Mouse (Mus musculus): ENCODE results near the gene Grm4. TPM values are rescaled to one million over a fixed set of nuclear protein-coding genes. Genes with fewer than 3 reads are reported as not detected.
A peak's percentile ranks its signal among the peaks of the same experiment; 100 is the strongest.

Grm4 gene
- polyA plus RNA-seq, 1 experiment = 21.6 TPM

- H3K4me3 ChIP-seq (ENCODE audit: insufficient read depth, low read length) = no peak overlapping the region
- H3K27ac ChIP-seq (ENCODE audit: insufficient read depth, low read length) = no peak overlapping the region
- H3K4me1 ChIP-seq (ENCODE audit: control insufficient read depth, insufficient read depth, low read length) = no peaks in the 10 kb centered on the region
- TF ChIP-seq CTCF (IDR thresholded peaks at IDR 0.05; ENCODE audit: extremely low read depth, insufficient read depth, low read length) (peak; percentile 99), POLR2A (IDR thresholded peaks at IDR 0.05; ENCODE audit: extremely low read depth, insufficient read depth, low read length) (no peak)
Measured at GRCm38 (mm10) chr17:27534718-27535117, 13.5 kb upstream of the Grm4 start.

GRCm38 (mm10) chr17:27533354-27533753 is 12.2 kb upstream of the Grm4 start:
- Histone ChIP-seq H3K4me1 (ENCODE audit: control insufficient read depth, insufficient read depth, low read length) (no peaks in the 10 kb centered on the region), H3K27ac (ENCODE audit: insufficient read depth, low read length) (no peak overlapping the region), H3K4me3 (ENCODE audit: insufficient read depth, low read length) (no peak overlapping the region)
- no peak for TF ChIP-seq CTCF (IDR thresholded peaks at IDR 0.05; ENCODE audit: extremely low read depth, insufficient read depth, low read length)
- TF ChIP-seq POLR2A (IDR thresholded peaks at IDR 0.05; ENCODE audit: extremely low read depth, insufficient read depth, low read length) = no peak

GRCm38 (mm10) chr17:27532095-27532494 is 10.9 kb upstream of the Grm4 start:
- Histone ChIP-seq H3K27ac (ENCODE audit: insufficient read depth, low read length) (no peak overlapping the region), H3K4me3 (ENCODE audit: insufficient read depth, low read length) (no peak overlapping the region), H3K4me1 (ENCODE audit: control insufficient read depth, insufficient read depth, low read length) (no peaks in the 10 kb centered on the region)
- TF ChIP-seq CTCF (IDR thresholded peaks at IDR 0.05; ENCODE audit: extremely low read depth, insufficient read depth, low read length) (no peak), POLR2A (IDR thresholded peaks at IDR 0.05; ENCODE audit: extremely low read depth, insufficient read depth, low read length) (no peak)

- no peaks in the 10 kb centered on the region for H3K4me1 ChIP-seq (ENCODE audit: control insufficient read depth, insufficient read depth, low read length)
- no peak overlapping the region for H3K4me3 ChIP-seq (ENCODE audit: insufficient read depth, low read length)
- TF ChIP-seq POLR2A (IDR thresholded peaks at IDR 0.05; ENCODE audit: extremely low read depth, insufficient read depth, low read length) = no peak
- no peak for TF ChIP-seq CTCF (IDR thresholded peaks at IDR 0.05; ENCODE audit: extremely low read depth, insufficient read depth, low read length)
- no peak overlapping the region for H3K27ac ChIP-seq (ENCODE audit: insufficient read depth, low read length)
Measured at GRCm38 (mm10) chr17:27528767-27529166, 7.6 kb upstream of the Grm4 start.

GRCm38 (mm10) chr17:27528030-27528429 is 6.8 kb upstream of the Grm4 start:
- H3K4me3 ChIP-seq (ENCODE audit: insufficient read depth, low read length) = no peak overlapping the region
- H3K27ac ChIP-seq (ENCODE audit: insufficient read depth, low read length) = no peak overlapping the region

GRCm38 (mm10) chr17:27527188-27527587 is 6.0 kb upstream of the Grm4 start:
- no peaks in the 10 kb centered on the region for H3K4me1 ChIP-seq (ENCODE audit: control insufficient read depth, insufficient read depth, low read length)
- TF ChIP-seq CTCF (IDR thresholded peaks at IDR 0.05; ENCODE audit: extremely low read depth, insufficient read depth, low read length) = no peak
- no peak for TF ChIP-seq POLR2A (IDR thresholded peaks at IDR 0.05; ENCODE audit: extremely low read depth, insufficient read depth, low read length)
- H3K27ac ChIP-seq (ENCODE audit: insufficient read depth, low read length) = no peak overlapping the region
- H3K4me3 ChIP-seq (ENCODE audit: insufficient read depth, low read length) = no peak overlapping the region

More at GRCm38 (mm10) chr17:27528030-27528429, 6.8 kb upstream of the Grm4 start:
- no peak for TF ChIP-seq POLR2A (IDR thresholded peaks at IDR 0.05; ENCODE audit: extremely low read depth, insufficient read depth, low read length)
- no peaks in the 10 kb centered on the region for H3K4me1 ChIP-seq (ENCODE audit: control insufficient read depth, insufficient read depth, low read length)

GRCm38 (mm10) chr17:27523121-27523520 is 1.9 kb upstream of the Grm4 start:
- no peaks in the 10 kb centered on the region for H3K4me1 ChIP-seq (ENCODE audit: control insufficient read depth, insufficient read depth, low read length)
- H3K4me3 ChIP-seq (ENCODE audit: insufficient read depth, low read length) = no peak overlapping the region
- H3K27ac ChIP-seq (ENCODE audit: insufficient read depth, low read length) = no peak overlapping the region
- TF ChIP-seq CTCF (IDR thresholded peaks at IDR 0.05; ENCODE audit: extremely low read depth, insufficient read depth, low read length) (no peak), POLR2A (IDR thresholded peaks at IDR 0.05; ENCODE audit: extremely low read depth, insufficient read depth, low read length) (no peak)

- no peak overlapping the region for H3K27ac ChIP-seq (ENCODE audit: insufficient read depth, low read length)
- no peak overlapping the region for H3K4me3 ChIP-seq (ENCODE audit: insufficient read depth, low read length)
- TF ChIP-seq POLR2A (IDR thresholded peaks at IDR 0.05; ENCODE audit: extremely low read depth, insufficient read depth, low read length) (no peak), CTCF (IDR thresholded peaks at IDR 0.05; ENCODE audit: extremely low read depth, insufficient read depth, low read length) (peak; percentile 75)
- no peaks in the 10 kb centered on the region for H3K4me1 ChIP-seq (ENCODE audit: control insufficient read depth, insufficient read depth, low read length)
Measured at GRCm38 (mm10) chr17:27520557-27520956, 646 bp downstream of the Grm4 start.

GRCm38 (mm10) chr17:27518700-27519595 is 2.3 kb downstream of the Grm4 start:
- no peak overlapping the region for H3K4me3 ChIP-seq (ENCODE audit: insufficient read depth, low read length)
- no peak for TF ChIP-seq CTCF (IDR thresholded peaks at IDR 0.05; ENCODE audit: extremely low read depth, insufficient read depth, low read length)
- no peak for TF ChIP-seq POLR2A (IDR thresholded peaks at IDR 0.05; ENCODE audit: extremely low read depth, insufficient read depth, low read length)
- no peaks in the 10 kb centered on the region for H3K4me1 ChIP-seq (ENCODE audit: control insufficient read depth, insufficient read depth, low read length)
- no peak overlapping the region for H3K27ac ChIP-seq (ENCODE audit: insufficient read depth, low read length)

- Histone ChIP-seq H3K4me3 (ENCODE audit: insufficient read depth, low read length) (no peak overlapping the region), H3K4me1 (ENCODE audit: control insufficient read depth, insufficient read depth, low read length) (no peaks in the 10 kb centered on the region), H3K27ac (ENCODE audit: insufficient read depth, low read length) (no peak overlapping the region)
- TF ChIP-seq POLR2A (IDR thresholded peaks at IDR 0.05; ENCODE audit: extremely low read depth, insufficient read depth, low read length) (no peak), CTCF (IDR thresholded peaks at IDR 0.05; ENCODE audit: extremely low read depth, insufficient read depth, low read length) (no peak)
Measured at GRCm38 (mm10) chr17:27518296-27518695, 2.9 kb downstream of the Grm4 start.
